Mouse (Mus musculus): ENCODE results near the gene Gm340. TPM values are rescaled to one million over a fixed set of nuclear protein-coding genes. Genes with fewer than 3 reads are reported as not detected.

The Gm340 gene
- total RNA-seq, 2 experiments from 2014 or later: 11.2 to 14.0 TPM

GRCm38 (mm10) chr19:41611683-41612082, 29.5 kb downstream of the Gm340 start:
- DNase-seq (ENCODE audit: extremely low spot score in 1 of 2, low spot score in 1 of 2): no peak

- DNase-seq (ENCODE audit: extremely low spot score in 1 of 2, low spot score in 1 of 2): no peak
These were observed 31.3 kb downstream of the Gm340 start for GRCm38 (mm10) chr19:41613325-41614087.

GRCm38 (mm10) chr19:41615606-41616224, 33.5 kb downstream of the Gm340 start:
- no peak for DNase-seq (ENCODE audit: extremely low spot score in 1 of 2, low spot score in 1 of 2)

- DNase-seq (ENCODE audit: extremely low spot score in 1 of 2, low spot score in 1 of 2): no peak
These were observed 34.1 kb downstream of the Gm340 start for GRCm38 (mm10) chr19:41616274-41616673.

GRCm38 (mm10) chr19:41617102-41617501, 34.9 kb downstream of the Gm340 start:
- no peak for DNase-seq (ENCODE audit: extremely low spot score in 1 of 2, low spot score in 1 of 2)

- no peak for DNase-seq (ENCODE audit: extremely low spot score in 1 of 2, low spot score in 1 of 2)
These were observed 36.0 kb downstream of the Gm340 start for GRCm38 (mm10) chr19:41618153-41618657.

- no peak for DNase-seq (ENCODE audit: extremely low spot score in 1 of 2, low spot score in 1 of 2)
These were observed 36.7 kb downstream of the Gm340 start for GRCm38 (mm10) chr19:41618771-41619385.

GRCm38 (mm10) chr19:41620366-41621092, 38.4 kb downstream of the Gm340 start:
- DNase-seq (ENCODE audit: extremely low spot score in 1 of 2, low spot score in 1 of 2): no peak

- no peak for DNase-seq (ENCODE audit: extremely low spot score in 1 of 2, low spot score in 1 of 2)
These were observed 46.8 kb downstream of the Gm340 start for GRCm38 (mm10) chr19:41628970-41629369.

- DNase-seq (ENCODE audit: extremely low spot score in 1 of 2, low spot score in 1 of 2): peak in 1 of 2 experiments; percentile 60
These were observed 47.4 kb downstream of the Gm340 start for GRCm38 (mm10) chr19:41629532-41629931.

GRCm38 (mm10) chr19:41634099-41634498, 51.9 kb downstream of the Gm340 start:
- no peak for DNase-seq (ENCODE audit: extremely low spot score in 1 of 2, low spot score in 1 of 2)

GRCm38 (mm10) chr19:41634999-41635398, 52.8 kb downstream of the Gm340 start:
- no peak for DNase-seq (ENCODE audit: extremely low spot score in 1 of 2, low spot score in 1 of 2)

Small RNA genes within 50 kb of the gene (microRNA-seq; reads per million reads assigned to microRNA genes)
- gene Mir8091: 0 reads per million in 2 experiments

Other genes with a start within 250 kb of the Gm340 start
- gene Pik3ap1, start 197.3 kb upstream of the Gm340 start, total RNA-seq (2021): 1 to 10 TPM; 2.2 to 2.7 TPM
- 10 to 100 TPM; 16.2 to 19.0 TPM for gene Lcor, start 99.7 kb upstream of the Gm340 start, total RNA-seq (2021)
- gene Slit1, start 161.3 kb downstream of the Gm340 start, total RNA-seq (2021): 100 to 1,000 TPM; 180 to 224 TPM
- gene Arhgap19, start 219.7 kb downstream of the Gm340 start, total RNA-seq (2021): 1 to 10 TPM; 2.4 to 2.5 TPM
- gene Frat1, start 247.6 kb downstream of the Gm340 start, total RNA-seq (2021): 10 to 100 TPM; 22.4 to 24.8 TPM

Measured in layer of hippocampus, postnatal 25 days (tissue).